Mouse (Mus musculus) forebrain, embryonic 15.5 days (tissue): ENCODE measurements around the gene Fam184b. TPM values are rescaled to one million over a fixed set of nuclear protein-coding genes. Genes with fewer than 3 reads are reported as not detected.
"Not testable (repeated sequence)": the region's sequence is repeated elsewhere in the genome, so short reads cannot be mapped to it uniquely, and the experiment has no call there.

Experiments
- ATAC-seq: fragments of 200-750 bp; cut with Nextera tagmentation; replicated peaks from 2 replicates; pipeline ENCODE4 v1.8.0; 2017; ENCODE audit warnings: mild to moderate bottlenecking, moderate TSS enrichment, moderate library complexity
- H3K27ac ChIP-seq: fragments of 300-500 bp; sonication (generic); replicated peaks from 2 replicates; pipeline ENCODE4 v1.5.1; 2015; ENCODE audit warnings: mild to moderate bottlenecking, inconsistent platforms
- H3K27me3 ChIP-seq: fragments of 300-500 bp; sonication (generic); 2 replicates; pipeline ENCODE4 v1.6.1; 2015; ENCODE audit warnings: inconsistent platforms
- H3K36me3 ChIP-seq: fragments of 300-500 bp; sonication (generic); 2 replicates; pipeline ENCODE4 v1.6.1; 2015; ENCODE audit warnings: mild to moderate bottlenecking, inconsistent platforms
- H3K4me1 ChIP-seq: fragments of 300-500 bp; sonication (generic); 2 replicates; pipeline ENCODE4 v1.6.1; 2015; ENCODE audit warnings: inconsistent platforms
- H3K4me2 ChIP-seq: fragments of 300-500 bp; sonication (generic); replicated peaks from 2 replicates; pipeline ENCODE4 v1.6.1; 2015; ENCODE audit warnings: mild to moderate bottlenecking, inconsistent platforms
- H3K4me3 ChIP-seq: fragments of 300-500 bp; sonication (generic); 2 replicates; pipeline ENCODE4 v1.5.1; 2015; ENCODE audit warnings: mild to moderate bottlenecking, inconsistent platforms
- H3K9ac ChIP-seq: fragments of 300-500 bp; sonication (generic); replicated peaks from 2 replicates; pipeline ENCODE4 v1.6.1; 2015; ENCODE audit warnings: mild to moderate bottlenecking, inconsistent platforms
- H3K9me3 ChIP-seq: fragments of 300-500 bp; sonication (generic); 2 replicates; pipeline ENCODE4 v1.6.1; 2016; ENCODE audit warnings: inconsistent platforms
- WGBS: fragments of 180-500 bp; shearing (Covaris S2); methylation state at CpG from one replicate; pipeline ENCODE4 v1.1.7; 2015; ENCODE audit warnings: mixed read lengths; 5-methylcytosine and 5-hydroxymethylcytosine counted together
- polyA plus RNA-seq: library from polyadenylated mRNA; unstranded; fragments of >200 nt; fragmentation: Nextera tagmentation; extraction: Ambion mirVana; gene quantifications from 2 replicates; pipeline ENCODE4 v1.2.1, GENCODE M21; 2015

The Fam184b gene
- polyA plus RNA-seq, 1 experiment from 2014 or later, result 4.2 TPM

DNA sequence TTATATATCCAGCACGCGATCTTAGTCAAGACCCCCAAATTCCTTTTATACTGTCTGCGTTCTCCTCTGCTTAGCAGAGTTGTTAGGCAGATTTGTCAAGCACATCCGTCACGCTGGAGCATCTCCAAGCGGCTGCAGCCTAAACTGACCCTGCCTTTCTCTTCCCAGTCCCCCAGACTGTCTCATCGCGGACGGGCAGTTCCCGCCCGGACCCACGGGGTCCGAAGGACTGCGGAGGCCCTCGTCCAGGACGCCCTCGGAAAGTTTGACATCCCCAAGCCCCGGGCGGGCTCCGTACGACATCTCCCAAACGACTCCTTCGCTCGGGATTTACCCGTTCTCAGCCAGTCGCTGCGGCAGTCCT is 29.8 kb upstream of the Fam184b start:
- Histone ChIP-seq H3K9me3 (no peaks in the 10 kb centered on the region), H3K36me3 (no peaks in the 10 kb centered on the region), H3K9ac (peak overlapping the region; percentile 62), H3K4me1 (peaks cover 16% of the 10 kb centered on the region), H3K4me3 (peak overlapping the region; percentile 63), H3K4me2 (peak overlapping the region; percentile 77), H3K27me3 (no peaks in the 10 kb centered on the region), H3K27ac (peak overlapping the region; percentile 77)
- WGBS, result under 1% methylated on average over 27 of the region's 27 CpGs
- ATAC-seq, result peak; percentile 75

DNA sequence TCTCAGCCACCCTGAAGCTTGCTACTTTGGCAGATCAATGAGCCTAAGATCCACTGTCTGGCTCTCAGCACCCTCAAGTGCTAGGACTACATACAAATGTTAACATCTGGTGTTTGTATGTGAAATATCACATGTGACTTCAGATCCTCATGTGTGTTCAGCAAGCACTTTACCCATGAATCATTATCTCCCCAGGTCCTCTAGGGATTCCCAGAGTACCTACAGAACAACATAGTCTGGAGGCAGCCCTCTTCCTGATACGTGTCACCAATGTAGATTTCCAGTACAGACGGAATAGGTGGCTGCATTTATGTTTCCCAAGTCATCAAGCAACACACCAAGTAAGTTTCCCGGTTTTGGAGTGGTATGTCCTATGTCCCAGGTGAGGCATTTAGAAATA is 29.4 kb upstream of the Fam184b start:
- ATAC-seq, result peak; percentile 14; the same call in 1 of the 2 replicates
- Histone ChIP-seq H3K4me3 (peak overlapping the region; percentile 63), H3K9me3 (no peaks in the 10 kb centered on the region), H3K4me2 (peak overlapping the region; percentile 77), H3K27ac (peak overlapping the region; percentile 77), H3K36me3 (no peaks in the 10 kb centered on the region), H3K9ac (peak overlapping the region; percentile 62), H3K4me1 (peaks cover 16% of the 10 kb centered on the region), H3K27me3 (no peaks in the 10 kb centered on the region)
- WGBS, result 0% methylated on average over 3 of the region's 3 CpGs

DNA sequence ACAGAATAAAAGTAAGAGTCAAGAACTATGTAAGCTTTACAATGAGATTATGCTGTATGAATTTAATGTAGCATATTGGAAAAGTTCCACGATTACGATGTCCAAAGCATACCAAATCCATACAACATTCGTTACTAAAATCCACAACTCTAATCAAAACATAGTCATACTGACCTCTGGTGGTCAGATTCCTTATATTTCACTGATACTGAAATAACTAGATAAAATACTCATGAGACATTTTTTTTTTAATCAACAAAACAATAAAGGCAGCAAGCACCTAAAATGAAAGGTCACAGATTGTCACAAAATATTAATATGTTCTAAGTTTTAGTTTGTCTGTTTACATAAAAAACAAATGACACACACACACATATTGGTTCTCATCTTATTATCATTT is 28.9 kb upstream of the Fam184b start:
- Histone ChIP-seq H3K27me3 (no peaks in the 10 kb centered on the region), H3K9me3 (no peaks in the 10 kb centered on the region), H3K4me1 (peaks cover 16% of the 10 kb centered on the region), H3K27ac (no peak overlapping the region), H3K9ac (no peak overlapping the region), H3K4me2 (peak overlapping the region; percentile 77), H3K36me3 (no peaks in the 10 kb centered on the region), H3K4me3 (peak overlapping the region; percentile 63; the same call in 1 of the 2 replicates)
- ATAC-seq, result no peak
- 15% methylated on average over 3 of the region's 3 CpGs for WGBS

DNA sequence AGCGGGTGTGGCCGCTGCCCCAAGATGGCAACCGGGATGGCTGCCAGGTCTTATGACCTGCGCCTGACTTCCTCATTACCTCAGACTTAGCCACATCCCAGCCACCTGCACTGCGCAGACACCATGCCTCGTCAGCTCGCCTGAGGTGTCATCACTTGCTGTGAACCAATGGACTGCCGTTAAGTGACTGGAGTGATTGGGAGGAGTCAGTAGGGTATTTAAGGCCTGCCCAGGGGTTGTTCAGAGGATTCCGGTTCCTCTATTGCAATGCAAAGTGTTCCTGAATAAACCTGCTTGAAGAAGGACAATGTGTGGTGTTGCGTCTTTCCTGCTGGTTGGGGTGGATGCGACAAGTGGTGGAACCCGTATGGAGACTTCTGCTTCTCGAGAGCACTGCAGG is 19.0 kb upstream of the Fam184b start:
- not testable (repeated sequence) for ATAC-seq, H3K27me3 ChIP-seq, H3K4me1 ChIP-seq, H3K4me2 ChIP-seq, H3K27ac ChIP-seq, H3K36me3 ChIP-seq, H3K9ac ChIP-seq, H3K9me3 ChIP-seq, H3K4me3 ChIP-seq
- 97% methylated on average over 13 of the region's 13 CpGs for WGBS

DNA sequence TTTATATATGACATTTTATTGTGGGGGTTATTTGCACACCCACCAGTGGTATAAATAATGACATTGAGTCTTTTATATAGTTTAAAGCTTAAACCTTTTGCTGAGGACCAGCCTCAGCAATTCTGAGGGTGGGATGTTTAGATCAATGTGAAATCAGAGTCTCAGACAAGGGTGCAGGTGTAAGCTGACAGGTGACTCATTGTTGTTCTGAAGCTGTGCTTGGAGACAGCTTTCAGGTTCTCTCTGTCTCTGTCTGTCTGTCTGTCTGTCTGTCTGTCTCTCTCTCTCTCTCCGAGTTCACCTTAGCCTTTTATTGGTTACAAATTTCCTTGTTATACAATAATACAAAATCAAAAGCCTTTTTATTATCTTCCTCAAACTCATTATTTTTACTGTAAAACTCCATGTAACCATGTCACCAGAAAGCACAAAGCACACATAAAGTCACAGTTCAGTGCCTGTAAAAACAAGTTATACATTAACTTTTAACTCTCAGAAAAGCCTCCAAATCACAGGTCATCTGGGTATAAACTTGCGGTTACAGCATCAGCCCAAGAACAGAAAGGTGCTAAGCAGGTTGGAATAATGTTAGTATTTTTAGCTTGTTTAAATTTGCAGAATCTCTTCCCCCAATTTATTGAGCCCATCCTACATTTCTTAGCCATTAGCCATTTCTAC is 11.8 kb upstream of the Fam184b start:
- H3K9me3 ChIP-seq, result no peaks in the 10 kb centered on the region
- H3K27me3 ChIP-seq, result no peaks in the 10 kb centered on the region
- WGBS, result 90% methylated on average over 2 of the region's 2 CpGs
- ATAC-seq, result no peak
- no peaks in the 10 kb centered on the region for H3K36me3 ChIP-seq
- no peak overlapping the region for H3K4me3 ChIP-seq
- no peaks in the 10 kb centered on the region for H3K4me1 ChIP-seq
- H3K27ac ChIP-seq, result no peak overlapping the region
- H3K4me2 ChIP-seq, result no peak overlapping the region
- no peak overlapping the region for H3K9ac ChIP-seq

DNA sequence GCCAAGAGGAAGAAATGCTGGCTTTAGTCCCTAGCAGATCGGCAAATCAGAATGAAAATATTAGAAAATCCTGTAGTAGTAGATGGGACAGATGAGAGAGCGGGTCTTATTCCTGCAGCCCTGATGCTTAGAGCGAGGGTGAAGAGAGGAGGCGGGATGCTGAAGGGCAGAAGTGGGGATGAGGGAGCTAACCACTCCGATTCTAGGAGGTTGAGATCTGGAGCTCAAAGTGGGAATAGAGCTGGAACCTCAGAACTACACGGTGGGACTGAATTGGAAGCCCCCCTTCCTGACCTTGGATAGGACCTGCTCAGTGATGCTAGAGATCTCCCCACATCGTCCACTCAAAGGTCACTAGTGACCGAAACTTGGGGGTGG is 290 bp upstream of the Fam184b start:
- H3K27me3 ChIP-seq, result 0 out of 2 replicates have a peak, but pooled peaks cover 2% of the 10 kb centered on the region
- under 1% methylated on average over 8 of the region's 8 CpGs for WGBS
- no peak; the same call in 1 of the 2 replicates for ATAC-seq
- H3K27ac ChIP-seq, result peak overlapping the region; percentile 61; the same call in 1 of the 2 replicates
- peak overlapping the region; percentile 64 for H3K4me3 ChIP-seq
- H3K9me3 ChIP-seq, result no peaks in the 10 kb centered on the region
- H3K36me3 ChIP-seq, result no peaks in the 10 kb centered on the region
- peak overlapping the region; percentile 70 for H3K9ac ChIP-seq
- H3K4me2 ChIP-seq, result peak overlapping the region; percentile 94
- peaks cover 16% of the 10 kb centered on the region for H3K4me1 ChIP-seq

DNA sequence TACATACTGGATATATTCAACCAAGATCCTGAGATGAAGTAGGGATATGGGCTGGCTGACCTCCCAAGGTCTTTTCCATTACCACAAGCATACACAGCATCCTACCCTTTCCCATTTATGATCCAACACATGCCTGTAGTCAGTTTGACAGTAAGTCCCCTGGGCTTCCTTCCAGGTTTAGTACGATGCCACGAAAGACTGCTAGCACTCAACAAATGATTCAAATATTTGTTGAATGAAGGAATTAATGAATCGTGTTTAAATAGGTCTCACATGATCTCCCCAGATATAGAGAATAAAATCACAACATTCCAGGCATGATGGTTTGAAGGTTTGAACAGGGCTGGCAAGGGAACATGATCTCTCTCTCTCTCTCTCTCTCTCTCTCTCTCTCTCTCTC is 1.0 kb downstream of the Fam184b start:
- Histone ChIP-seq H3K4me3 (peak overlapping the region; percentile 64), H3K9me3 (no peaks in the 10 kb centered on the region), H3K36me3 (no peaks in the 10 kb centered on the region), H3K27ac (no peak overlapping the region), H3K27me3 (0 out of 2 replicates have a peak, but pooled peaks cover 2% of the 10 kb centered on the region), H3K9ac (peak overlapping the region; percentile 13; the same call in 1 of the 2 replicates), H3K4me1 (peaks cover 16% of the 10 kb centered on the region), H3K4me2 (peak overlapping the region; percentile 94)
- 26% methylated on average over 3 of the region's 3 CpGs for WGBS
- no peak for ATAC-seq

DNA sequence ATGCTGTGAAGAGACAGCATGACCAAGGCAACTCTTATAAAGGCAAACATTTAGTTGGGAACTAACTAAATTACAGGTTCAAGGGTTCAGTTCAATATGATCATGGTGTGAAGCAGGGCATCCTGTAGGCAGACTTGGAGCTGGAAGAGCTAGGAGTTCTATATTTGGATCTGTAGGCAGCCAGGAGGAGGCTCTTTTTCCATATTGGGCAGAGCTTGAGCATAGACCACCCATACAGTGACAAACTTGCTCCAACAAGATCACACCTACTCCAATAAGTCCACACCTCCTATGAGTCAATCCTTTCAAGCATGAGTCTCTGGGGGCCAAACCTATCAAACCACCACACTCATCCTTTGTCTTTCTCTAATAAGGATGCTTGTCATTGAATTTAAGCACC is 9.9 kb downstream of the Fam184b start:
- Histone ChIP-seq H3K9me3 (peaks cover 8% of the 10 kb centered on the region; the same call in 1 of the 2 replicates), H3K36me3 (no peaks in the 10 kb centered on the region), H3K4me1 (peaks cover 4% of the 10 kb centered on the region), H3K27me3 (no peaks in the 10 kb centered on the region), H3K4me3 (no peak overlapping the region), H3K4me2 (no peak overlapping the region), H3K27ac (no peak overlapping the region), H3K9ac (no peak overlapping the region)
- no peak for ATAC-seq

DNA sequence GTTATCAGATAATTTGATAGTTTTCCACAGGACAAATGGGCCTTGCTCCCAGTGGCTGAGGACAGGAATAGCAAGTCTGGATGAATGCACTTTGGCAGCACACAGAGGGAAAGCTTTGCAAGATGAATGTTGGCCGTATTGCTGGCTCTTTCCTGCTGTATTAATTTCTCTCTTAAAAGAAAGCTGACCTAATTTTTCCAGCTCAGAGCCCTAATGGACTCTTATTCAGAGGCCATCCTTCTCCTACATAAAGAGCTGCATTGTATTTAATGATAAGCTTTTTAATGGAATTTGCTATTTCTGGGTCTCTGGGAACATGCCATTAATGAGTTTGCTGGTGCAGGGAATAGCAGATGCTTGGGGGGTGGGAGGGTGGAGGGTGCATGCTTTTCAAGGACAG is 11.6 kb downstream of the Fam184b start:
- 15% methylated on average over 1 of the region's 1 CpGs for WGBS
- H3K9me3 ChIP-seq, result peaks cover 8% of the 10 kb centered on the region; the same call in 1 of the 2 replicates
- ATAC-seq, result peak; percentile 92
- no peak overlapping the region for H3K9ac ChIP-seq
- H3K27me3 ChIP-seq, result no peaks in the 10 kb centered on the region
- no peaks in the 10 kb centered on the region for H3K36me3 ChIP-seq
- peaks cover 4% of the 10 kb centered on the region for H3K4me1 ChIP-seq
- no peak overlapping the region for H3K4me2 ChIP-seq
- H3K27ac ChIP-seq, result no peak overlapping the region
- no peak overlapping the region for H3K4me3 ChIP-seq

DNA sequence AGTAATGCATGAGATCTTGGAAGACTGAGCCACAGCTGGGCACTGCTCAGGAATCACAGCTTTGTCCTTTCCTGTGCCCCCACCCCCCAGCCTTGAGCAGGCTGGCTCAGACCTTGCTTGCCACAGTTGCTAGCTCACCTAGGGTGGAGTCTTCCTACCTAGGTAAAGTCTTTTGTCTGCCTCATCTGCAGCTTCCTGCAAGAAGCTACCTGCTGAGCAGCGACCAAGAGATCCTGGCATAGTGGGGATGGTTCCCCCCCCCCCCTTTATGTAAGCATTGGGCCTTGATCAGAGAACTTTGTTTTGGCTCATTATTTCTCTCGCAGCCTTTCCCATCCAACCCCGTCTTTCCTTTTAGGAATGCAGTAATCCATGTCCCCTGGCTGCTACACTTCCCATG is 17.9 kb downstream of the Fam184b start:
- no peak overlapping the region for H3K27ac ChIP-seq
- H3K27me3 ChIP-seq, result no peaks in the 10 kb centered on the region
- H3K4me3 ChIP-seq, result no peak overlapping the region
- H3K9ac ChIP-seq, result no peak overlapping the region
- no peak overlapping the region for H3K4me2 ChIP-seq
- WGBS, result 28% methylated on average over 3 of the region's 3 CpGs
- H3K36me3 ChIP-seq, result no peaks in the 10 kb centered on the region
- ATAC-seq, result no peak
- no peaks in the 10 kb centered on the region for H3K4me1 ChIP-seq
- peaks cover 8% of the 10 kb centered on the region; the same call in 1 of the 2 replicates for H3K9me3 ChIP-seq

DNA sequence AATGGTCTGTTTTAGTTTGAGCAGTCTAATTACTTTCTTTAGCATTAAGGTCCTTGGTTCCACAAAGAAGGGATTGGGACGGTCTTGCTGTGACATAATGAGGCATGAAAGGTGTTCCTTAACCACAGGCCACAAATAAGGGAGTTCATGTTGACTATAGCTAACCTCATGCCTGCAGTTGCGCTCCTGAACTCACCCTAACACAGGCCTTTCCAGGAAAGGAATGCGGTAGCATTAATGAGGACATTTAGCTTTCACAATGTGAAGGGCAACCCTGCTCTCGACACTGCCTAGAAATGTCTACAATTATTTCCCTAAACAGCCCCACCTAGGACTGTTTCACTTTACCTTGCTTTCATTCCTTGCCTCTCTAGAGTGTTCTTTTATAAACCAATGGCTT is 40.4 kb downstream of the Fam184b start:
- H3K9me3 ChIP-seq, result no peaks in the 10 kb centered on the region
- no peaks in the 10 kb centered on the region for H3K27me3 ChIP-seq
- H3K27ac ChIP-seq, result no peak overlapping the region
- no peak overlapping the region for H3K4me3 ChIP-seq
- no peaks in the 10 kb centered on the region for H3K36me3 ChIP-seq
- H3K4me2 ChIP-seq, result no peak overlapping the region
- ATAC-seq, result no peak
- peaks cover 5% of the 10 kb centered on the region for H3K4me1 ChIP-seq
- H3K9ac ChIP-seq, result no peak overlapping the region
- 26% methylated on average over 4 of the region's 4 CpGs for WGBS

DNA sequence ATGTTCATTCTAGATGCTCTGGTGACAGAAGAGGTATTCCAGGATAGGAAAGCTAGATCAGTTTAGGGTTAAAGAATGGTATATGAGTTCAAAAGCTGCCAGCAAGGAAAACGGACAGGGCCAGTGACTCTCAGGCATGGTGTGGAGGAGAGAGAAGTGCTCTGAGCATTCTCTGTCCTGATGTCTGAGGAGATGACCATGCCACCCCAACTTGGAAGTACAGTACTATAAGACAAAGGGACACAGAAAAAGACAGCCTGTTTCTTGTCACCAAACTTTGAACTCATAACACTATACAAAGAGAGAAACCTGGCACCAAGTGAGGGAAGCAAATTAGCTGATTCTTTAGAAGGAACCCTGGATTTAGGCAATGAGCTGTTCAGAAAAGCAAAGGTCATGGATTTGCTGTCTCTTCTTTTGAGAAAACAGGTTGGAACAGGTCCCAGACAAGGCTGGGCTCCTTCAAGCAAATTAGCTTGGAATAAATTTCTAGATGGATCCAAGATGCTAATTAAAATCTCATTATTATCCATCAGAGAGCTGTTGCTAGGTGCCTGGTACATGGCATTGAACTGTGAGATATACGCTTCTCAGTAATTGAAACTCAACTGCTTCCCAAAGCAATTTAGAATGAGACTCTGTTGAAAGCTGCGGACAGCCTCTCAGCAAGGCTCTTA is 43.9 kb downstream of the Fam184b start:
- Histone ChIP-seq H3K4me1 (peaks cover 5% of the 10 kb centered on the region), H3K4me2 (no peak overlapping the region), H3K9me3 (no peaks in the 10 kb centered on the region), H3K9ac (no peak overlapping the region), H3K36me3 (no peaks in the 10 kb centered on the region), H3K4me3 (no peak overlapping the region), H3K27ac (peak overlapping the region; percentile 76), H3K27me3 (no peaks in the 10 kb centered on the region)
- peak; percentile 95 for ATAC-seq
- 21% methylated on average over 3 of the region's 3 CpGs for WGBS
